Mouse (Mus musculus) pancreas, adult 10 weeks (tissue): ENCODE data around the gene Vps53. TPM values are rescaled to one million over a fixed set of nuclear protein-coding genes. Genes with fewer than 3 reads are reported as not detected.

Experiments
- polyA plus RNA-seq: library from polyadenylated mRNA; stranded (reverse); fragments of 350-450 nt; fragmentation: Illumina TruSeq; extraction: RNeasy Lipid Tissue Mini Kit (QIAGEN cat#74804); gene quantifications from one replicate; pipeline ENCODE4 v1.2.3, GENCODE M21; 2015; ENCODE audit warnings: low read depth, low replicate concordance; ENCODE audit not compliant: insufficient read depth

Gene Vps53
- polyA plus RNA-seq: 9.3 TPM

GRCm38 (mm10) chr11:76179495-76180145 is at the start of gene Vps53, which contains the start of gene Fam57a:
TSS of gene Vps53 (minus strand) at chr11:76179647.
TSS of gene Fam57a (plus strand) at chr11:76179671.

GRCm38 (mm10) chr11:76217390-76217800 is 37.9 kb upstream of the Vps53 start, which contains the start of the genes Dbil5 and Gemin4:
TSS of gene Dbil5 (plus strand) at chr11:76217608.
TSS of gene Gemin4 (minus strand) at chr11:76217664.

GRCm38 (mm10) chr11:76027139-76028071 is 152.0 kb downstream of the Vps53 start, which contains the start of gene Rflnb:
TSS of gene Rflnb (minus strand) at chr11:76027782.

GRCm38 (mm10) chr11:75999440-76000155 is 179.8 kb downstream of the Vps53 start, which contains the start of gene 1700016K19Rik:
TSS of gene 1700016K19Rik (plus strand) at chr11:75999912.

Other genes starting within 250 kb of the Vps53 start
- 9.9 TPM for gene Rph3al, start 241.2 kb downstream of the Vps53 start, polyA plus RNA-seq
- 0.98 TPM for gene 1700016K19Rik, start 179.7 kb downstream of the Vps53 start, polyA plus RNA-seq
- 16.5 TPM for gene Rflnb, start 151.9 kb downstream of the Vps53 start, polyA plus RNA-seq
- 2.6 TPM for gene Fam57a, start within 50 bp of the Vps53 start, polyA plus RNA-seq
- gene Dbil5, start 38.0 kb upstream of the Vps53 start, polyA plus RNA-seq: not detected
- not detected for gene Gemin4, start 38.0 kb upstream of the Vps53 start, polyA plus RNA-seq
- gene Mrm3, start 64.1 kb upstream of the Vps53 start, polyA plus RNA-seq: 1.7 TPM
- gene Glod4, start 64.1 kb upstream of the Vps53 start, polyA plus RNA-seq: 10.7 TPM
- 5.2 TPM for gene Nxn, start 219.5 kb upstream of the Vps53 start, polyA plus RNA-seq
- gene Timm22, start 227.3 kb upstream of the Vps53 start, polyA plus RNA-seq: 3.2 TPM